Mouse (Mus musculus): ENCODE results near the gene Plekhh3. TPM values are rescaled to one million over a fixed set of nuclear protein-coding genes. Genes with fewer than 3 reads are reported as not detected.
A peak's percentile ranks its signal among the peaks of the same experiment; 100 is the strongest.
"Not testable (repeated sequence)": the region's sequence is repeated elsewhere in the genome, so short reads cannot be mapped to it uniquely, and the experiment has no call there.

Gene Plekhh3
- total RNA-seq, 2 experiments from 2014 or later: 33.2 to 36.7 TPM

DNA sequence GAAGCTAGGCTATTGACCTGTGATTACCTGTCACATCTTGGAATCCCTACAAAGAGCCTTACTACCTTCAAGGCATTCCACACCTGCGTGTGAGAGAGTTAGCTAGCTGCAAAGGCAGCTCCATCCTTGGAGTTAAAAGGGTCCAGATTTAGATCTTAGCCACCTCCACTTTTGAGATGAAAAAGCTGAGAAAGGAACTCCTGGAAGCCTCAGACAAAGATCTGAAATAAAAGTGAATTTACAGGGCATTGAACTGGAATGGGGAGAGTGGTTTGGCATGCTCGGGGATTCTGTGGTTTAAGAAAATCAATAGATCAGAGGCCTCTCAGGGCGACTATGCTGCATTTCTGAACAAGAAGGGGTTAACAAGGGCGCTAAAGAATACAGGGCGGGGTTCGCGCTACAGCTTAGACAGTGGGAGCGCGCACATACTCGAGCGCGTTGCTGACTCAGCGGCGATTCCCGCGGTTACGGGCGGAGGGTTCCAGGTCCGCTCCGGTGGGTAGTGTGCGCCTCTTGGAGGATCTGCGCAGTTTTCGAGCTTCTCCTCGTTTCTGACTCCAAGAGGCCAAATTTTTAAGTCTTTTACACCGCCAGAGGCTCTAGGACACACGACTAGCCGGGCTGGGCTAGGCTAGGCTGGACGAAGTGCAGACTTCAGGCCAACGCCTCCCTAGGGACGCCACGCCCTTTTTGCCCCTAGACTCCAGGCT, 726 bp upstream of the Plekhh3 start:
- peak; percentile 68 for DNase-seq

DNA sequence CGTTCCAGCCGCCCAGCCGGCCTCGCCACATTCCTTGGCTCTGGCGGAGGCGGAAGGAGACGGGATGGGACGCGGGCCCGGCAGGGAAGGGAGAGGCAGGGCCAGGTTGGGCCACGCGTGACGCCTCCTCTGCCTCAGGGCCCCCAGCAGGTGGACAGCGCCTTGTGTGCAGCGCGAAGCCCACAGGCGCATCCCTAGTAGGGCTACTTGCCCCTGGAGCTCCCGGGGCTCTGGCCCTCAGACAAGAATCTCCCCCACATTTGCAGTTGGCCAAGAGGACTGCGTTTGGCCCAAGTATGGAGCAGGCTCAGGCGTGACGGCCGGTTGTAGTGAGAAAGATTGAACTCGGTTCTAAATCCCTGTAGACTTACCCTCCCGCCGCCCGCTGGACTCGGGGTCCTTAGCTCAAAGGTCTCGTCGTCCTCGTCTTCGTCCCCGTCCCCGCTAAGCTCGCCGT, 769 bp downstream of the Plekhh3 start, which contains the start of gene Cntnap1:
Gene Cntnap1, plus strand, starts transcription at position 170 of the 457 bp plus-strand sequence.
- peak; percentile 79 for DNase-seq

DNA sequence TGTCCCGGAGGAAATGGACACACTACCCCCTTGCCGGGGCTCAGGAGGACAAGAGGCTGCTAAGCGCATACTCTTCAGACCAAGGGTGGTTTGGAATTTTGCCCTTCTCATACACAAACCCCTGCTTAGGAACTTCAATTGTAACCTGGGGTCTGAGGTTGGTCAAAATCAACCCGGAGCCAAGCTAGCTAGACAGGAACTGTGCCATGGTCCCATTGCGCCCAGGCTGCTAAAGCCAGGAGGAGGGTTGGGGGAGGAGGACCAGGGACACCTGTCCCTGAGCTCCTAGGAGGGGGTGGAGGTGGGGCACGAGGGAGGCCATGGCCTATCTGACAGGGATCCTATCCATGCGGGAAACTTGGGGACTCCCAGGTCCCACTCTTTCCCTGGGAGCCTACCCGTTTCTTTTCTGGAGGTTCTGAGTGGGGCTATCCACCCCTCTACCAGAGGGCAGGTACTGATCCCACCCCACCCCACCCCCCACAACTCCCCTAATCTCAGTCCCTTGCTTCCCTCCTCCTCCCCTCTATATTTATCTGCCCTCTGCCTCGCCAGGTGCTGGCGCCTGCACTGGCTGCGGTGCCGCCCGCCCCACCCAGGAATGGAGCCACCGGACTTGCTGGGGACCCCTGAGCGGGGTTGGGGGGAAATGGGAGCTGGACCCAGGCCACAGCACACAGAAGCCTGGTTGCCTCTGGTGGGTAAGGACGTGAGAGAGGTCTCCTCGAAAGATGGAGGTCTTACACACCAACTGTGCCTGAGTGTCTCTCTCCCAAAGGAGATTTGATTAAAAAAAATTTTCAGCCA, 1.6 kb downstream of the Plekhh3 start:
- DNase-seq: no peak

DNA sequence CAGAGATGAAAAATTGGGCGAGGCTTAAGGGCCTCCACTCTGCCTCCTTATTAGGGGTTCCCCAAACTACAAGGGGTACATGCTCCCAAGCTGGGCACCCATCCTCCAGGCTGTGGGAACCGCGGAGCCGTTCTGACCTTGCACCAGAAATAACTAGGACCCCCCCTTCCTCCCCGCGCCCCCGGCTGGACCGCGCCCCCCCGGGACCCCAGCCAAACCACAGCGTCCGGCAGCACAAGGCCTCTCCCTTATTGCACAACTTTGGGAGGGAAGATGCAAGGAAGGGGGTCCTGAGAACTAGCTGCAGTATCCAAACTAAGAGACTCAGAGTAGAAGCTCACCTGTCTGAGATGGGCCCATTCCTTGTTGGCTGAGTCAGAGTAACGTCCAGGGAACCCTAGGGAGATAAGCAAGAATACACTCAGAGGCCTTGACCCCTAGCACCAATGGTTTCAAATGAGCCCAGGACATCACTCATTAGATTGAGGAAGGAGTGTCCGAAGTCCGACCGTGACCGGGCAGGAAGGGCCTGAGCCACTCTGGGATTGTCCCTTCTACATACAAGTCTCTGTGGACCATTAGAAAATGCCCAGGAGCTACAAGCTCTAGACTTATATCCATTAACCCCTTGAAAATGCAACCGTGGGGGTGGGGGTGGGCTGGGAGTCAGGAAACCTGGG, 2.7 kb downstream of the Plekhh3 start:
- no peak for DNase-seq

DNA sequence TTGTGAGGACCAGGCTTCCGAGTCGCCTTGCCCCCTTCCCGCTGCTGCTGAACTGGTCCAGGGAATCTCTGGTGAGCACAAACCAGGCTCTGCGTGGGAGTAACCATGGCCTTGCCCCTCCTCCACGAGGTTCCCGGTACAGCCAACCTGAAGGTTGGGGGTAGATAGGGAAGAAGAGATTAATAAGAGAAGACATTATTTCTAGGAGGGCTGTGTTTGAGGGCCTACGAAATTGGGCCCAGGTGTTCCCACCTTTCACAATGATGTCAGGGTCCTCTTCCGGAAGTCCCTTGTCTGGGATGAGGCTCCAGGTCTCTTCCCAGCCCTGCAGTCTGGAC, 3.2 kb downstream of the Plekhh3 start:
- no peak for DNase-seq

DNA sequence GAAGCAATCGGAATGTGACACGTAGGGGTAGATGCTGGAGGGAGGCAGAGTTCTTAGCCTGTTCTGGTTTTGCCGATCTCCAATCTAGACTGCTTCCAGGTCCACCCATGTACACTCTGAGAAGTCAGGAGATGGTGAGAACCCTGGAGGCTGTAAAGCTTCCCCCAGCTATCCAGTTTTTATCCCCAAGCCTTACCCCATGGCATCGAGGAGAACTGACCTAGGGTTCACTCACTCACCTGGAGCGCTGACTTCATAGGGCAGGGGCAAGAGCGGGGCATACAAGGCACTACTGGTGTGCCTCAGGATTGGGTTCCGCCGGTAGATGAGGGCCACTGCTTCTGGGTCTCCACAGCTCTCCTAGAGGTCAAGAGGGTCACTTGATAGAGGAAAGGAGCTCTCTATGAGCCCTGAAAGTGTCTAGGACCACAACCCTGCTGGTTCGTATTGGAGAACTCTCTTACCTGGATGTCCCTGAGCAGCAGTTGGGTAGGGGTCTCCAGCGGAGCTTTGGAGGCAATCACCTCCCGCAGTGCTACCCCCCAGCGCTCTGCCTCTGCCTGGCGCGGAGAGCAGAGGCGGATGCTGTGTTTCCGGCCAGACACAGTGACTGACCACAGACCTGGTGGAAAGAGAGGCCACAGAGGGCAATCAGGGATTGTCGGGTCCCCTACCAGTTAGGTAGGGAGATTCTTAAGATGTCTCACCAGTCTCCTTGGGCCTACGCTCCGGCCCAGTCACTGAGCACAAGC, 3.8 kb downstream of the Plekhh3 start:
- DNase-seq: no peak

DNA sequence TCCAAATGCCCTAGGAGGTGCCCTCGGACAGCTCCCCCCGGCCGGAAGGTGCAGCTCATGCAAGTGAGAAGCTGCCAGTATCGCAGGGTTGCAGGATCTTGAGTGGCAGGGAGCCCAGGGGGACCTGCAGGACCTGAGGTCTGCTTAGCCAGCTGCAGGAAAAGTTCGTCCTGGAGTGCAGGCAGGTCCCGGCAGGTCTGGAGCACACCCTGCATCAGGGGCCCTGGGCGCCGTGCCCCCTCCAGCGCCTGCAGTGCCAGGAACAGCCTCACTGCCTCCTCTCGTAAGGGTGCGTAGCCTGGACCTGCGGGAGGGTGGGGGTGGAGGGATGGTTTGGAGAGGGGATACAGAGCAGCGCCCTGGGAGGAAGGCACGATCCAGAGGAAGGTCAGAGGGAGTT, 4.8 kb downstream of the Plekhh3 start:
- no peak for DNase-seq

DNA sequence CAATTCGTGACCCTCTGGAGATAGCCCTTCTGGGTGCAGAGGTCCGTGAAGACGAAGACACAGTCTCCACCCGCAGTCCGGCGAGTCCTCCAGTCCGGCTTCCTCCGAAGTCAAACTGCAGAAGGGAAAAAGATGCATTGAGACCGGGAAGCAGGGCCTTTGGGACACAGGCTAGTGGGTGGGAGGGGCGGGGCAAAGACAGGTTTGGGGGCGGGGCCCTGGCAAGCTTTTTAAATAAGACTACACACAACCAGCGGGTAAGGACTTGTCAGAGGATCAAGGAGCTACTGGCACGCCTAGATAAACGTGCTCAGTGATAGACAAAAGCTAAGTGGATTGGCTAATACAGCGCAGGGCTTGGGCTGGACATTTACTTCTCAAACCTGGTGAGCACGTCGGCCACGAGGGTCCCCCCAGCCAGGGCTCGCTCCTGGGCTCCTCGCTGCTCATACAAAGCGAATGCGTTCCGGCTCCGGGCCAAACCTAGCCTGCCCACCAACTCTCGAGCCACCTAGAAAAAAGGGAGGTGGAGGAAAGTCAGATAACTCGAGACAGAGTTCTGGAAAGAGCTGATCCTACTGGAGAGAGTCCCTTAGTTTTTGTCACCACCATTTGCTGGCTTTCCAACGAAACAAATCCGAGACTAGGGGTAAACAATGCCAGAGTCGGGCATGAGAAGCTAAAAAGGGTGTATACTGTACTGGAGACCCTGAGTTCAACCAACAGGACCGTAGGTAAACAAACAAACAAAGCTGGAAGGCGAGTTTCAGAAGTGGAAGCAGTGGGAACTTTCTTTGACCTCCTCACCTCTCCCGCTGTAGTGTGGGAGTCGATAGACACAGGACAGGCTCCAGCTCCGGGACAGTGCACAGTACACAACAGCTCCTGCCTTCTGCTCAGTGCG, 6.2 kb downstream of the Plekhh3 start:
- no peak for DNase-seq

DNA sequence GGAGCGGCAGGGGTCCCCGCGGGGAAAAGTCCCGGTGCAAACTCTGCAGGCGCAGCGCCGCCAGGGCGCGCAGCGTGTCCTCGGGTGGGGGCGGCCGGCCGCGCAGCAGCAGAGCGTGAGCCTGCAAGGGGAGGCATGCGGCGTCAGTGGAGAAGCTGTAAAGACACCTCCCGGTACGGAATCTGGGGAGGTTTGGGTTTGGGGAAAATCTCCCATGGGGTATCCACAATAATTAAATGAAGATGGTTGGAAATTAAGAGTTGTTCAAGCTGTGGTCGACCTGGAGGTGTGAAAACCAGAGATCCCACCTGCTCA, 6.8 kb downstream of the Plekhh3 start:
- DNase-seq: no peak

DNA sequence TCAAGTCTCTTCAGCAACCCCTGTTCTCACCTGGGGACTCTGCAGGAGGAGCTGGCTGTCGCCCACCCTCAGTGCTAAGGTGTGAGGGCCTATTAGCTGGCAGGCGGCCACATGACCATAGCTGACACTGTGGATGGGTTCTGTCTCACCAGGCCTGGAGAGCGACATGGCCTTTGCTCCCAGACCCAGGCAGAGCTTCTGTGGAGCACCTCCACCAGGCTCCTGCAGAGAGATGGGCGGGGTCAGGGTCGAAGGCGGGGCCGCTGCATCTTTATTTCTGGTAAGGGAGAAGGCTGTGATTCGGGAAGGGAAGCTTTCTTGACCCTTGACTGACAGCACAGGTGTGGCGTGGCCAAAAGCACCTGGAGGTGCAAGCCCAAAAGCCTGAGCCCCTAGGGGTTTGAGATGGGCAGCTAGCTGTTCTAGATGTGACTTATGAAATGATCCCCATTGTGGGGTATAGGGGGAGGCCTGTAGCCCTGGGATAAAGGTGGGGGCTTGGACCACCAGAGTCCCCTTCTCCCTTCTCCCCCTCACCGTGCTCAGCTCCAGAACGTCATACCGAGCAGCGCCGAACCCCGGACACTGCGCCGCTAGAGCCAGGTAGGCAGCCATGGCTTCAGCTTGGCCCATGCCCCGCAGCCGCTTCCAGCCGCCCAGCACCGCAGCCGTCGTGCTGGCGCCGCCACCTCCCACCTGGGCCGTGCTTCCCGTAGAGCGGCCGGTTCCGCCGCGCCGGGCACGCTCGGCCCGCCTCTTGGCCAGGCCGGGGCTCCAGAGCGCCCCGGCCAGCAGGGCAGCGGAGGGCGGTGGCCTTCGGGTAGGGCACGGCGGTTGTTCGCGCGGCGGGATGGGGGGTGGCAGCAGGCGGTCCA, 7.4 kb downstream of the Plekhh3 start:
- no peak for DNase-seq

DNA sequence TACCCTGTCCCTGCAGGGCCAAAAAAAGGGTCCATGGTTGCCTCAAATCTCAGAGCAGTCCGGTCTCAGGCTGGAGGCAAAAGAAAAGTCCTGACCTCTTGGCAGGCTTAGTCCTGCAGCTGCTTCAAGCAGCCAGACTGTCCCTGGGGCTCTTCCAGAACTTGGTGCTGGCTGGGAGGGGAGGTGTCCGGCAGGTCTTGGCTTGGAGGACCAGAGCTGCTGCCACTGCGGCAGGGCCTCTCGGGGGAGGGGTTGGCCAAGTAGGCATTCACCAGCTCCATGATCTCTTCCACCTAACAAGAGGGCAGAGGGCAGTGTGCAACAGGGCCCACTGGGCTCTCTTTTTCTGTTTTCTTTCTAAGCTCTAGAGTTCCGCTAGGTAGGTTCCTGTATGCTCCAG, 8.4 kb downstream of the Plekhh3 start:
- peak; percentile 70 for DNase-seq

DNA sequence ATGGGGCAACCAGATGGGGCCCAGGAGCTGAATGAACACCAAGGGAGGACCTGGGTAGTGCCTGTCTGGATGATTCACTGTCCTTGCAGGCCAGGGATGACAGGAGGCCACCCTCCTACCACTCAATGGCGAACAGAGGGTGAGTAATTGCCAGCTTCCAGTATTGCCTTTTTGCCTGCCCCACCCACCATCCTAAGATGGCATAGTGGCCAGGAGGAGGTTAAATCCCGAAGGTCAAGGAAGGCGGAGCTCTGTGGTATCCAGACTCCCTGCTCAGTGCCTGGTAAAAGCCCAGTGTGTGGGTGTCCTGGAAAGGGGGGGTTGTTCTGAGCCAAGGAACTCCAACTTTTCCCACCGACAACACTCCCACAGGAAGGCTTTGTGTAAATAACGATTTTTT, 8.8 kb downstream of the Plekhh3 start:
- no peak for DNase-seq

DNA sequence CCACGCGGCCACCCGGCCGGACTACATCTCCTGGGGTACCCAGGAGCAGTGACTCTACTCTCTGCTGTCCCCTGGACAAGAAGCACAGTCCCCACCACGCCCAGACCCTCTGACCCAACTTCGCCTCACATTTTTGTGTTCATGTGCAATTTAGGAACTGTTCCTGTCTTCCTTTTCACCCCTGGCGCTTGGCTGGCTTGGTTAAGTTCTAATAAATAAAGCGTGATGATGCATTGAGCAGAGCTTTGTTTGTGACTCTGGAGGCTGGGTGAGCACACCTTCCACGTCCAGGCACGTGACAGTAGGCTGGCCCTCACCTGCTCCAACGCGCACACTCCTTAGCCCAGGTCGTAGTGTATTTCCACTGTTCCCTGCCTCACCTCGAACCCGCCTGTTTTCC, 9.6 kb downstream of the Plekhh3 start:
- DNase-seq: no peak

DNA sequence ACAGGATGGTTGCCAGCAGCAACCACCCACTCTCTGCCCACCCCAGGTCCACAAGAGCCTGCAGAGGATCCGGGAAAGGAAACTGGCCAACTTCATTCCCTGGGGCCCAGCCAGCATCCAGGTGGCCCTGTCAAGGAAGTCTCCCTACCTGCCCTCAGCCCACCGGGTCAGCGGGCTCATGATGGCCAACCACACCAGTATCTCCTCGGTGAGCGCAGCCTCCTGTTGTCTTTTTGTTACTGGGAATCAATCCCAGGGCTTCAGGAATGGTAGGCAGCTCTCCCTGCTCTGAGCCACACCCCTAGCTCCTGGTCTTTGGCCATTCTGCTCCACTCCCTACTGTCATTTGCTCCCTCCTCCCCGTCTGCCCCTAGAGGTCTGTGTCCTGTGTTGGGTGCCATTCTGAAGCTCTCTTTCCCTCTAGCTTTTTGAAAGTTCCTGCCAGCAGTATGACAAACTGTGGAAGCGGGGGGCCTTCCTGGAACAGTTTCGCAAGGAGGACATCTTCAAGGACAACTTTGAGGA, 10.1 kb downstream of the Plekhh3 start:
- DNase-seq: not testable (repeated sequence)

DNA sequence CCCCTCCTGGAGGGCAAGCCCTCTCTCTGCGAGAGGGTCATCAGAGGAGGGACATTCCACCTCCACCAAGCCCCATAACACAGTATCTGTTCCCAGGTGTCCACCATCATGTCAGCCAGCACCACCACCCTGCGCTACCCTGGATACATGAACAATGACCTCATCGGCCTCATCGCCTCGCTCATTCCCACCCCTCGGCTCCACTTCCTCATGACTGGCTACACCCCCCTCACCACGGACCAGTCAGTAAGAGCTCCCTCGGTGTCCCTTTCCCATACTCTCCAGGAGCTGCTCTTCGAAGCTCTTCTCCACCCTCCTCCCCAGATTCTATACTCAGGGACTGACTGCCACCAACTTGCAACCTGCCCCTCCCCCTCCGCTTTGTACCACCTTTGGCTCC, 11.0 kb downstream of the Plekhh3 start:
- not testable (repeated sequence) for DNase-seq

DNA sequence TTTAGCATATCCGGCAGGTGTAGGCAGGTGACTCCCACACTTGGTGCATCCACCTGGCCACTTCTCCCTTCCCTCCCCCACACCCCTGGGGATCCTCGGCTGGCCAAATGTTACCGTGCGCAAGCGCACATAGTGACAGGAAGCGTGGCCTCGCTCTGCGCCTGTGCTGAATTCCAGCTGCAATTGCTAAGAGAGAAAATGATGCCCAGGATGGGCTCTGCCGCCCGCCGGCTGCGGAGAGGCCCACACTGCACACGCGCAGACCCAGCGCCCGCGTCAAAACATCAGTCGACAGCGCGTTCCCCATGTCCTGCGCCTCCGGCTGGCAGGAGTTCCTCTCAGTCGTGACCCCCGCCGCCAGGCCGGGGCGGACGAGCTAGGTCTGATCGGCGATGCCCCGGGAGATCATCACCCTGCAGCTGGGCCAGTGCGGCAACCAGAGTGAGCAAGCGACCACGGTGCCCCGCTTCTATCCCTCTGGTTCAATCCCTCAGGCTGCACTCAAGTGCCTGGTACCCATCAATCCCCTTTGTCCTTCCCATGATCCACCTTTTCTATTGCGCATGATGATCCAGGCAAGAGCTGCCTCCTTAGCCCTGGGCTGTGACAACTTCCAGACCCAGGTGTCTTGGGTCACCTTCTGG, 15.3 kb downstream of the Plekhh3 start, which contains the start of gene Tubg2:
Gene Tubg2, plus strand, starts transcription at position 180 of the 644 bp plus-strand sequence.
- peak; percentile 58 for DNase-seq

DNA sequence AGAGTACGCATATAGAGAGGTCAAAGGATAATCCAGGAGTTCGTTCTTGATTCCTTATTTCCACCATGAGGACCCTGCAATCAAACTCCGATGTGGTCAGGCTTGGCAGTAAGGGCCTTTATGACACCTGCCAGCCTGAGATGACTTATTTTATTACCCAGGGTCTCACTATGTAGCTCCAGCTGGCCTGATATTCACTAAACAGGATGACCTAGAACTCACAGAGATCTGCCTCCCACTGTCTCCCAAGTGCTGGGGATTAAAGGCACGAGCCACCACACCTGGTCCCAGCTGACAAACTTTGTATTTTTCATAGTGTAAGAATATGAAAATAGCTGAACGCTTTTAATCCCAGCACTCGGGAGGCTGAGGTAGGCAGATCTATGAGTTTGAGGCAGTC, 16.0 kb downstream of the Plekhh3 start:
- DNase-seq: no peak

DNA sequence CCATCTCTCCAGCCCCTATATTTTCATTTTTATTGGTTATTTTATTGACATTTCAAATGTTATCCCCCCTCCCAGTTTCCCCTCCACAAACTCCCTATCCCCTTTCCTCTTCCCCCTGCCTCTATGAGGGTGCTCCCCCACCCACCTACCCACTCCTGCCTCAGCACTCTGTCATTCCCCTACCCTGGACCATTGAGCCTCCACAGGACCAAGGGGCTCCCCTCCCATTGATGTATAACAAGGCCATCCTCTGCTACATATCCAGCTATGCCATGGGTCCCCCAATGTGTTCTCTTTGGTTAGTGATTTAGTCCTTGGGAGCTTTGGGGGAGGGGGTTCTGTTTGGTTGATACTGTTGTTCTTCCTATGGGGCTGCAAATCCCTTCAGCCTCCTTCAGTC, 16.5 kb downstream of the Plekhh3 start:
- no peak for DNase-seq

DNA sequence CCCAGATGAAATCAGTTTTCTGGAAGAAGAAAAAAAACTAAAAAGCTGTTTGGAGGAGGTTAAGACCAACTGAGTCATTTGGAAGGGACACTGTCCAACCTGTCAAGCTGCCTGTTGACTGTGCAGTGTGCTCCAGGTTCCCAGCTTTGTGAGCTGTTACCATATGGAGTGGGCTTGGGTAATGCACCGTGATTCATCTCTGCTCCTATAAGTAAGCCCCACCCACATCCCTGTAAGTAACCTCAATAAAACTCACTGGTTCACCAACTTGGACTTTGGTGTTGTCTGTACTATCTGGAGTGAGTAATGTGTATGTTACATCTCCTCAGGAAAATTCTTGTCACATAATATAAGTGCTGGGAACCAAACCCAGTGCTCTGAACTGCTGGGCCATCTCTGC, 18.3 kb downstream of the Plekhh3 start:
- no peak for DNase-seq

DNA sequence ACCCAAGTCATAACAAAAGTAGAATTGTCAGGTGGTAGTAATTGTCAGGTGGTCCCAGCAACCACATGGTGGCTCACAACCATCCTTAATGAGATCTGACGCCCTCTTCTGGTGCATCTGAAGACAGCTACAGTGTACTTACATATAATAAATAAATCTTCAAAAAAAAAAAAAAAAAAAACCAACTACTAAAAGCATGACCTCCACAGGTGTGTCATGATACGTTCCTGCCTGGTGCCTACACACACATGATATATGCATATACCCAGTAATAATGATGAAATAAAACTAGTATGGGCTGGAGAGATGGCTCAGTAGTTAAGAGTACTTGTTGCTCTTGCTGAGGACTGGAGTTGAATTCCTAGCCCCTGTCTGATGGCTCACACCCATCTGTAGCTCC, 20.1 kb downstream of the Plekhh3 start:
- DNase-seq: no peak
